Mouse (Mus musculus): Measurements from ENCODE around the gene 0610010K14Rik.

Gene 0610010K14Rik

DNA sequence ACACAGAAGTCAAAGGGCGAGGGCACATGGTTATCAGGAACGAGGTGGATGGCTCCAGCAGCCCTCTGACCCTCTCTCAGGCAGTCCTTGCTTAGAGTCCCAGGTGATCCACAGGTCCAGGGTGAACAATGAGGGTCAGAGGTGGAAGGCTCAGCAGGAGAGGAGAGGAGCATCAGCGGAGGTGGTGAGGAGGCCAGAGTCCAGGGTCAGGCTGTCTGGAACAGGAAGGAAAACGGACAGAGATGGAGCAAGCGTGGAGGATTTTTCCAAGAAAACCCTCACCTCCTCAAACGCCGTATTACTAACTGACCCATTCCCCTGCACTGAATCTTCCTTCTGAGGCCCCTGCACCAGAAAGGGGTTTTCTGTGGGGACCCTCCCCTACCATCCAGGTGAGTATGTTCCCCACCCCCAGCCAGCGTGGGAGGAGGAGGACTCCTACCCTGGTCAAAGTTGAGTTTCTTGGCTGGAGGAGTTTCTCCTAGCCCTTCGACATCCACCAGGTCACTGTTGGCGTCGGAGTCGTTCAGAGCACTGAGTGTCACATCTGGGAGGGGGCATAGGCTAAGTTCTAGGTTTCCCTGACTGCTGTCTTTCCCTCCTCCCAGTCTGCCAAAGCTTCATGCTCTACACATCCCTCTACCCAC is 2.3 kb downstream of the 0610010K14Rik start:
- DNase-seq (ENCODE audit: extremely low spot score, low spot score), result no peak

- no peak for DNase-seq (ENCODE audit: extremely low spot score, low spot score)
Measured at GRCm38 (mm10) chr11:70234497-70234896, 3.2 kb downstream of the 0610010K14Rik start.

DNA sequence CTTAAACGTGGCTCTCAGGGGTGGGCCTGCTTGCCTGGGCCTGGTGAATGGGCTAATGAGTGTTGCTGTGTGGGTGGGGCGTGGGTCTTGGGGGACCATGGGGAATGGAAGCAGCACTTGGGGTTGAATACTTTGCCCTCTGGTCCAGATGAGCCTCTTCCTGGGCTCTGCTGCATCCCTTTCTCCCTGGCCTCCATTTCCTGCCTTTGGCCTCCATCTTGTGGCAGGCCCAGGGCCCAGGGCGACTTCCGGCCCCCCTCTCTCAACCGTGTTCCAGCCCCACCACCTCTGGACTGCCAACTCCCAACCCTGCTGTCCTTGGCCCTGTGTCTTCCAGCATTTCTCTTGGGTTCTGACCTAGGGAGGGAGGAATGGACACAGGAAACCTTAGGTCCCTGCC is 3.7 kb downstream of the 0610010K14Rik start:
- DNase-seq (ENCODE audit: extremely low spot score, low spot score), result no peak

DNA sequence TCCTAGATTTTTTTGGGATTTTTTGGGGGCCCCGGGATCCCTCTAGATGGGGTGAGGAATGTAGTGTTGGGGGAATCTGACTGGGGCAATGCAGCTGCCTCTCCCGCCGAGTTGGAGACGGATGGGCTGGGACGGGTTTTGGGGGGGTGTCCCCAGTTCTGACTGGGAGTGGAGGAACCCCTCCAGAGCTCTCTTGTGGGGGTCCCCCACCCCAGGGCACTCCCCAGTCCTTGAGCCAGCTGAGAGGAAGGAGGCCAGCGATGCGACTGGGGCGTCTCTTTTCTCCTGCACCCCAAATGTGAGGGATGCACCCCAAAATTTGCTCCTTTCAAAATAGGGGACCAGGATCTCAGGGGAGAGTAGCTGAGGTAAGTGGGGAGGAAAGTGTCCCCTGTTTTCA is 4.7 kb downstream of the 0610010K14Rik start:
- no peak for DNase-seq (ENCODE audit: extremely low spot score, low spot score)

DNA sequence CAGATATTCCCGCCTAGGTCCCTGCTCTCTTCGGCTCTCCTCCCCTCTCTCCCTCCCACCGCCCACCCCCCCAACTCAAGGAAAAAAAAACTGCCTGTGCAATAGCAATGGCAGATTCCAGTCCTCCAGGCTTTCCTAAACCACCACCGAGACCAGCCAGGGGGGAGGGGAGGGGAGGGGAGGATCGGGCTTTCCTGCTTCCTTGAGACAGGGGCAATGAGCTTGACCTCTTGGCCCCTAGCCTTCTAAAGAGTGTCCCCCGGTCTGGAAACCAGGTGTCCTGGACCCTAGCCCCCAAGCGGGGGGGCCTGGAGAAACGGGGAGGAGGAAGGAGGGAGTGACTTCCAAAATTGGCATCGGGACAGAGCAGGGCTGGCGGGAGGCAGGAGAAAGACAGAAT is 5.2 kb downstream of the 0610010K14Rik start:
- DNase-seq (ENCODE audit: extremely low spot score, low spot score), result peak; percentile 63

GRCm38 (mm10) chr11:70230239-70230727 is 7.4 kb downstream of the 0610010K14Rik start:
- peak; percentile 91 for DNase-seq (ENCODE audit: extremely low spot score, low spot score)

DNA sequence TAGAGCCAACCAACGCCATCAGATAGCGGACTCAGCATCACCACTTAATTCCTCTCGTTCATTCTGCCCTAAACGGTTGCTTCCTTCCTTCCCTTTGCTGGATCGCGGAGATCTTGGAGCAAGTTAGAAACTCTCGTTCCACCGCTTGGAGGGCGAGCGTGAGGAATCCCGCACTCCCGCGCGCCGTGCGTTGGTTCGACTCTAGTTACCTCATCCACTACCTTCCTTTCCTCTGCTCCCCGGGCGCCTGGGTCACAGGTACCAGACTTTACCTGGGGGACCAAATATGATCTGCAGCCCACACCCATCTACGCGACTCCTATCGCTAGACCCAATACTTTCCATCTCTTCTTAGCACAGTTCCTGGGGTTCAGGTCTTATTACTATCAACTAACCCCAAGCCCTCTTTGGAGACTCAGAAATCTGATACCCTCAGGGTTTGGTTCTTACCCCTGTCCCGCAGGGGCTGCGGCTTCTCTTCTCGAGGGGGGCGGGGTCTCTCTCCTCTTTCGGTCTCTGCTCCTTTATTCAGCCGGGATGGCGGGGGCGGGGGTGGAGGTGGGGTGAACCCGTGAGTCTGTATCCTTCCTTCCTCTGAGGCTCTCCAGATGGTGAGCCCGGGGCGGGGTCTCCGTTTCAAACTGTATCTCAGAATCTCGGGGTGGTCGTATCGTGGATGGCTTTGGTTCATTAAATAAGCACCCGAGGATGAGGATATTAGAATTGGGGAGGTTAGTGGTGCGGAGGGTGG is 8.3 kb downstream of the 0610010K14Rik start, which contains the start of gene Bcl6b:
Gene Bcl6b, minus strand, starts transcription at position 539 of the 751 bp plus-strand sequence.
- DNase-seq (ENCODE audit: extremely low spot score, low spot score), result peak; percentile 35

DNA sequence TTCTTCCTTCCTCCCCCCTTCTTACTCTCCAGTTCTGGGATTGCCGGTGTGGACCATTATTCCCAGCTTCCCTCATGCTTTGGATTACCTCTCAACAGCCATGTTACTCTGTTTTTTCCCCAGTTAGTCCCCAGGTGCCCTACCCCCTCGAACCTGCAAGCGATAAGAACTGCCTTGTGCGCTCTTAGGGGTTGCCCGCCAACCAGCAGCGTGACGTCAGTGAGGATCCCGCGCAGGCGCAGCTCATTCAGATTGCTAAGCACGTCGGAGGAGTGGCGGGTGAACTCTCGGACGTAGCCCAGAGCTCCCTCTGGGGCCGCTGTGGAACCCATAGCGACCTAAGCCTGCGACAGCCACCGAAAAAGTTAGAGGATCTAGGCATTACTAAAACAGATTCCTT is 8.9 kb downstream of the 0610010K14Rik start:
- peak; percentile 80 for DNase-seq (ENCODE audit: extremely low spot score, low spot score)

- DNase-seq (ENCODE audit: extremely low spot score, low spot score), result no peak
Measured at GRCm38 (mm10) chr11:70227661-70228245, 10.0 kb downstream of the 0610010K14Rik start.

DNA sequence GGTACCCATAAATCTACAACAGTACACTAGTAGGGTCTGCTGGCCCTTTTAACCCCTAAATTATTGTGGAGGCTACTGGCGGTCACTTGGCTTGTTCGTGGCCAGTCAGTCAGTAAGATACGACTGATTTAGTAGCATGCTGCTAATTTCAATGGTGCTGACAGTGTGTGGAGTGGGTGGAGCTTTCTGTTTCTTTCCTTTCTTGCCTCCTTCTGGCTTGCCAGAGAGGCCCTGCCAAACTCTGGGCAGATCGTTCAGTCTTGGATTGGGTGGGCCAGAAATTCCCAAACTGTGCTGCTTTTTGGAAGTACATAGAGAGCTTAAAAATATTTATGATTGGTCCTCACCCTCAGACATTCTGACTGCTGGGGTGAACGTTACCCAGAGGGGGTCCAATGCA is 10.6 kb downstream of the 0610010K14Rik start:
- DNase-seq (ENCODE audit: extremely low spot score, low spot score), result no peak

DNA sequence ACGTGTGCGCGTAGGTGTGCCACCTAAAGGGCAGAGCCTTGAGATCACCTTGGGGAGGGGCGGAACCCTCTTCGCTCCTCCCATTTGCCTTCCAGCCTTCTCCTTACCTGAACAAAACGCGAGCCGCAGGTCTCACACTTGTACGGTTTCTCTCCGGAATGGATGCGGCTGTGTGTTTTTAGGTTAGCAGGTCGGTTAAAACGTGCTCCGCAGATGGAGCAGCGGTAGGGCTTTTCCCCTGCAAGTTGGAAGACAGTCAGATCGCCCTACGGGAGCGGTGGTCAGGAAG is 11.2 kb downstream of the 0610010K14Rik start:
- DNase-seq (ENCODE audit: extremely low spot score, low spot score), result peak; percentile 31

DNA sequence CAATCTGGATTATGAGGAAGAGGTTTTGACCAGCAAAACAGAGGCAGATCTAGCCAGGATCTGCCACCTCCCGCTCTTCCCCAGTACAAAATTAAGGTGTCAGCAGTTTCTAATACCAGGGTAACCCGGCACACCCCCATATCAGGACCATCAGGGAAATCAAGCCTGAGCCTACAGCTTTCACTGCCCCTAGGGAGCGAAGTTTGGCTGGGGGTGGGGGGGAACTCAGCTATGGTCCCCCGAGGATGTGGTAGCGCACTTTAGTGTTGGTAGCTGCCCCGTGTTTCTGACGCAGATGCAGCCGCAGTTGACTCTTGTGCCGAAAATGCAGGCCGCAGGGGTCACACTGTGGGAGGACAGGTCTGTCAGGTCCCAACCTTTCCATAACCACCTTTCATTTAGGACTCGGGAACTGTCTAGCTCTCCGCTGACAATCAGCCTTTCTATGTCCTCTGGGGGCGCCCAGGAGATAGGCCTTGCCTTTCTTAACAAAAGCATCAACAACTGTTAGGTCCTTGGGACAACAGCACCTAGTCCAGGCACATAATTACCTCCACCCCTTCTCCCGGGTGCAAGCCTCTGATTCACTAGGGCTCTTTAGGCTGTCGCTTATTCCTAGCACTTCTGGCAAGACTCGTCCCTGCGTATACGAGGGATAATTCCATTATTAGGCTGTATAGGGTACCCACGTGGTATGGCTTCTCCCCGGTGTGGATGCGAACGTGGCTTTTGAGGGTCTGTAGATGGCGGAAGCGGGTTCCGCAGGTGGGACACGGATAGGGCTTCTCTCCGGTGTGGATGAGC is 11.7 kb downstream of the 0610010K14Rik start:
- no peak for DNase-seq (ENCODE audit: extremely low spot score, low spot score)

DNA sequence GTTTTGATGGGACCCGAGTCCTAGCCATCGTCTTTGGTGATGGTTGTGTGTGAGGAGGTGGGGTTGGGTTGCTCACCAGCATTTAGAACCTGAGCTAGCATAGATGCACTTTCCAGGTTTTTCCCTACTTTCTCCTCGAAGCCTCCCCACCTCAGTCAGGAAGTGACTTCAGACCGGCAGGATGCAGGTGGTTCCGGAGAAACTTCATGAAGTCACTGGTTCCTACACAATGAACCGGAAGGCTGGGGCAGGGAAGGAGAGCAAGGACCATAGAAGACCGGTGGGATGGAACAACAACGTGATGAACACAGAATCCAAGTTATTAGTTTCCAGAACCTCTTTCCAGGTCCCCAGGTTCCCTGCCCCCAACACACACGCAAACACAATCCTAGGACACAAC is 14.0 kb downstream of the 0610010K14Rik start:
- no peak for DNase-seq (ENCODE audit: extremely low spot score, low spot score)

- DNase-seq (ENCODE audit: extremely low spot score, low spot score), result peak; percentile 32
Measured at GRCm38 (mm10) chr11:70221603-70222500, 15.9 kb downstream of the 0610010K14Rik start.

DNA sequence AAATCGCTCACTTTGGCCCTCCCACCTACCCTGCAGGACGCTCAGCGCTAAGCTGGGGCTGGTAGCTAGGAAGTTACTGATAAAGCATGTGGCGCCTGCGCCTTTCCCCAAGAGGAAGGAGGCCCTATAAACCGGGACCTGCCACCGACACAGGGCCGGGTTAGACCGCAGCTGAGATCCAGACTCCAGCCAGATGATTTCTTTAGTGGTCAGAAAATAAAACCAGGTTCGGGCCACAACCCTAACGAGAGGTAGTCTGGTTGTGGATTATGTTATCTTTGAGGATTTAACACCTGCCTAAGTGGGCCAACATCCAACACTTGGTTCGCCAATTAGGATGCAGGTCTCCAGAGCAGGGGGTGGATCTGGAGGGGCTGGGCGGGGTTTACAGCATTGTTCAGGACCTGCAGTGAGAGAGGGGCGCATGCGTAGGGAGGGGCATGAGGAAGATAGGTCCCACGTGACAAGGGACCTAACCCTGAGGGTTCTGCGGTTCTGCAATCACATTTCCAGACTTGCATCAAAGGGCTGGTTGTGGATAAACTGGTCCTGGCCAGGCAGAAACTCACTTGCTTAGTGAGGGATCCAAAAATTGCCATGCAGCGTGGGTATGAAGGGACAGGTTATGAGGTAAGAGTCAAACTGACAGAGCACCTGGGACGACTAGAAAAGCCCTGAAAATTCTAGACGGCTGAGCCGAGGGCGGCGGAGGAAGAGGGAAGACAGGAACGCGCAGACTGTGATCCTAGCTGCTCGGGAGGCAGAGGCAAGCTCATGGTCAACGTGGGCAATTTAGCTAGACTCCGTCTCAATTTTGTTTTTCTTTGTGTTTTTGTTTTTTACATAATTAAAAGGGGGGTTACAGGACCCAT is 16.7 kb downstream of the 0610010K14Rik start, which contains the start of gene Slc16a13:
Gene Slc16a13, minus strand, starts transcription at position 334 of the 872 bp plus-strand sequence.
- peak; percentile 92 for DNase-seq (ENCODE audit: extremely low spot score, low spot score)

DNA sequence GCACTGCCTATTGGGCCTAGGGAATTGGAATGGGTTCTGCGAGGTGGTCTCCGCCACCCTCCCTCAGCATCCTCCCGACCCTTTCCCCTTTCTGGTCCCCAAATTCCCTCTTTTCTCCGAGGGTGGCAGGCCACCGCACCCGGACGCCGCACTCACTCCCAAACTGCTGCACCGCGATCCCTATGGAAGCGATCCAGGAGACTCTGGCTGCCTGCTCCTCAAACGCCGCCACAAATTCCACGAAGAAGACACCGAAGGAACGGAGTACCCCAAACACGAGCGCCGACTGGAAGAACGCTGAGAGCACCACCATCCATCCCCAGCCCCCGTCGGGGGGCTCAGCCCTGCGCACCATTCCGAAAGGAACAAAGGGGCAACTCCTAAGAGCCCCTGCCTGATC is 17.4 kb downstream of the 0610010K14Rik start:
- no peak for DNase-seq (ENCODE audit: extremely low spot score, low spot score)

GRCm38 (mm10) chr11:70219873-70220272 is 17.8 kb downstream of the 0610010K14Rik start:
- DNase-seq (ENCODE audit: extremely low spot score, low spot score), result no peak

GRCm38 (mm10) chr11:70218741-70219470 is 18.8 kb downstream of the 0610010K14Rik start:
- no peak for DNase-seq (ENCODE audit: extremely low spot score, low spot score)

- DNase-seq (ENCODE audit: extremely low spot score, low spot score), result no peak
Measured at GRCm38 (mm10) chr11:70218039-70218438, 19.7 kb downstream of the 0610010K14Rik start.

Measured in neural tube, embryonic 10.5 days (tissue).